Mouse (Mus musculus): ENCODE data around the gene Rasgrp2.

DNA sequence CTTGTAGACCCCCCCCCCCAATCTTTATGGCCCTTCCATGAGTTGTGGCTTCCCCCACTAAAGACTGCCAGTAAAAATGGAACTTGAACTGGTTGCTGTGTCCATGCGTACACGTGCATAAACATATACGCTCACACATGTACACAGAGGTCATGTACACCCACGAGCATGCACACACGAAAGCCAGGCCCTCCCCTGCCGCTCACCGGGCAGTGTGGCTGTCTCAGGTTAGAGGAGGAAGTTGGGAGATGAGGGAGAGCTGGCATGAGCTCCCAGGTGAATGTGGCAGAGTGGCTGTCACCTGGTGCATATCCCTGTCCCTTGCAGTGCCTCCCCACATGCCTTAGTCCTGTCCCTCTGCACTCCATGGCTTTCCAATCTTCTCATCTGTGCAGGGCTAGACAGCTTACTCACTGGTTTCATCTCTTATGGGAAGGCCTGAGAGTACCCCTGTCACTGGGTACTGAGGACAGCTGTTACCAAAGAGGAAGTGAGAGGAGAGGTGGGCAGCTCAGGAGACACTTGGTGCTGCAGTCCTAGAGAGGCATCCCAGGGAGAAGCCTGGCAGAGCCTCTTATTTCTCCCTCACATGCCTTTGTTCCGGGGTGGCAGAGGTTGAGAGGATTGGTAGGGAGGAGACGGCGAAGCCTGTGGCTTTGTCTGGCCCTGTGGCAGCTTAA, 55.0 kb downstream of the Rasgrp2 start:
- TF ChIP-seq USF1 (IDR thresholded peaks at IDR 0.05; ENCODE audit: low read depth): no peak
- TF ChIP-seq CTCF (IDR thresholded peaks at IDR 0.05; ENCODE audit: control insufficient read depth, insufficient read depth, insufficient read length): no peak
- TF ChIP-seq FOSL1 (IDR thresholded peaks at IDR 0.05; ENCODE audit: insufficient read depth, low read length, poor library complexity, severe bottlenecking): no peak
- TF ChIP-seq MAX (IDR thresholded peaks at IDR 0.05): no peak
- no peak for TF ChIP-seq CEBPB (IDR thresholded peaks at IDR 0.05; ENCODE audit: low read depth)
- TF ChIP-seq MYOD1 (IDR thresholded peaks at IDR 0.05; ENCODE audit: control insufficient read depth, insufficient read length, low read depth): no peak

All from C2C12 (cell line).